Mouse (Mus musculus) thymus, postnatal 10 days (tissue): ENCODE data around the gene Gm21958.
"Not testable (repeated sequence)": the region's sequence is repeated elsewhere in the genome, so short reads cannot be mapped to it uniquely, and the experiment has no call there.

Source experiments
- DNase-seq, 2 experiments: peaks; one replicate each; pipeline ENCODE4 v3.0.0; 2021; ENCODE audit warnings: low spot score in 2 of 2

Gm21958 gene

GRCm38 (mm10) chr3:54723741-54724500 lies 9.8 kb upstream of the Gm21958 start:
- peak in 1 of 2 experiments; percentile 17 for DNase-seq

GRCm38 (mm10) chr3:54718947-54719346 lies 4.8 kb upstream of the Gm21958 start:
- DNase-seq = no peak

GRCm38 (mm10) chr3:54717348-54717747 lies 3.2 kb upstream of the Gm21958 start:
- no peak for DNase-seq

- DNase-seq = no peak
Observed at GRCm38 (mm10) chr3:54715461-54715860, 1.3 kb upstream of the Gm21958 start.

- DNase-seq = no peak
Observed at GRCm38 (mm10) chr3:54708972-54709371, 5.2 kb downstream of the Gm21958 start.

GRCm38 (mm10) chr3:54704106-54704505 lies 10.0 kb downstream of the Gm21958 start:
- not testable (repeated sequence) for DNase-seq

- DNase-seq = no peak
Observed at GRCm38 (mm10) chr3:54699759-54700301, 14.3 kb downstream of the Gm21958 start.

- DNase-seq = no peak
Observed at GRCm38 (mm10) chr3:54693056-54693415, 21.1 kb downstream of the Gm21958 start.

- peak; percentile 89 to 90 for DNase-seq
Observed at GRCm38 (mm10) chr3:54692202-54693055, 21.7 kb downstream of the Gm21958 start, which contains the start of gene Supt20. TSS of gene Supt20 (plus strand) at chr3:54692807.

GRCm38 (mm10) chr3:54689091-54689490 lies 25.1 kb downstream of the Gm21958 start:
- no peak for DNase-seq

- DNase-seq = no peak
Observed at GRCm38 (mm10) chr3:54687245-54687644, 26.9 kb downstream of the Gm21958 start.

- no peak for DNase-seq
Observed at GRCm38 (mm10) chr3:54685202-54685601, 29.0 kb downstream of the Gm21958 start.

- DNase-seq = no peak
Observed at GRCm38 (mm10) chr3:54681310-54682204, 32.6 kb downstream of the Gm21958 start.

GRCm38 (mm10) chr3:54676818-54677217 lies 37.3 kb downstream of the Gm21958 start:
- no peak for DNase-seq

GRCm38 (mm10) chr3:54672557-54673529 lies 41.3 kb downstream of the Gm21958 start:
- DNase-seq = peak in 1 of 2 experiments; percentile 34

GRCm38 (mm10) chr3:54672111-54672510 lies 42.0 kb downstream of the Gm21958 start:
- no peak for DNase-seq

GRCm38 (mm10) chr3:54669559-54669958 lies 44.6 kb downstream of the Gm21958 start:
- DNase-seq = no peak

- no peak for DNase-seq
Observed at GRCm38 (mm10) chr3:54668722-54669121, 45.4 kb downstream of the Gm21958 start.

GRCm38 (mm10) chr3:54668141-54668540 lies 46.0 kb downstream of the Gm21958 start:
- no peak for DNase-seq
